Comparison of ENCODE assay signal across 20 mouse cellular contexts in the genomic region with DNA sequence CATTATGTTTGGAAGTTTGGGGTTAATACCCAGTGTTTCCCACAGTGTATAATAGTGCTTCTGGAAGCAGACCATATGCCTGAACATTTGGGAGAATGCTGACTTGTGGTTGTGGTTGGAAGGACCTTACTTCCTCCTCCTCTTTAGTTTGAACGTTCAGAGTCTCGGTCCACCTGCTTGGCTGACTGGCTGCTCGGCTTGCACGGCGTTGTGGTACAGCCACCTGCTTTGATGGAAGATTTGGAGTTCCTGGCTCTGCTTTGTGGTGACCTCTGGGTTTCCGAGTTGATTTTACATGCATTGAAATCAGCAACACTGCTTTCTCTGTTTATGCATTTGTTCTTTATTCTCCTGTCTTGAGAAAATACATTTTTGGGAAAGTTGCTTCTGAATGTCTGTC.
DNase-seq lines count a peak whose midpoint lies in the region; ATAC-seq lines count a peak whose summit lies in the region.
"Had no signal": no experiment of that assay in that cellular context is flagged by ENCODE, and none has a peak within 500 bp of the region (broad histone marks: within the 10 kb centered on the region; RNA-seq: fewer than 3 reads in every experiment).

No protein-coding gene starts in this region.

- no peak overlapping the region for H3K4me3 ChIP-seq in embryonic facial prominence, embryonic 13.5 days
- H3K4me3 ChIP-seq in embryonic facial prominence, embryonic 10.5 days, result no peak overlapping the region
- H3K4me3 ChIP-seq in midbrain, embryonic 16.5 days (ENCODE audit: low read depth, low read length), result no peak overlapping the region
- H3K4me3 ChIP-seq: heart, embryonic 13.5 days; hindbrain, embryonic 15.5 days; intestine, embryonic 15.5 days; midbrain, embryonic 15.5 days had no signal

- peaks cover 38% of the 10 kb centered on the region for H3K4me1 ChIP-seq in embryonic facial prominence, embryonic 13.5 days
- peaks cover 27% of the 10 kb centered on the region for H3K4me1 ChIP-seq in embryonic facial prominence, embryonic 10.5 days
- H3K4me1 ChIP-seq in midbrain, embryonic 16.5 days (ENCODE audit: control insufficient read depth, insufficient read depth, low read length), result peaks cover 40% of the 10 kb centered on the region

- no peak overlapping the region for H3K27ac ChIP-seq in embryonic facial prominence, embryonic 13.5 days
- no peak overlapping the region for H3K27ac ChIP-seq in embryonic facial prominence, embryonic 10.5 days (replicated peaks)
- H3K27ac ChIP-seq in midbrain, embryonic 16.5 days (ENCODE audit: low read length), result no peak overlapping the region
- H3K27ac ChIP-seq: heart, embryonic 13.5 days; intestine, embryonic 15.5 days; midbrain, embryonic 15.5 days had no signal

- 0 out of 2 replicates have a peak overlapping the region, but pooled peaks have one; percentile 16 for H3K9ac ChIP-seq in embryonic facial prominence, embryonic 13.5 days
- no peak overlapping the region for H3K9ac ChIP-seq in midbrain, embryonic 16.5 days (ENCODE audit: low read depth, low read length)
- H3K9ac ChIP-seq: hindbrain, embryonic 15.5 days; intestine, embryonic 15.5 days; liver, postnatal 0 days; midbrain, embryonic 15.5 days had no signal

- H3K9me3 ChIP-seq in embryonic facial prominence, embryonic 13.5 days, result no peaks in the 10 kb centered on the region
- no peaks in the 10 kb centered on the region for H3K9me3 ChIP-seq in embryonic facial prominence, embryonic 10.5 days
- H3K9me3 ChIP-seq in midbrain, embryonic 16.5 days (replicated peaks; ENCODE audit: control insufficient read depth, low read length, poor library complexity, severe bottlenecking), result no peaks in the 10 kb centered on the region
- H3K9me3 ChIP-seq: heart, embryonic 13.5 days; hindbrain, embryonic 15.5 days; intestine, embryonic 15.5 days; midbrain, embryonic 15.5 days had no signal

- H3K36me3 ChIP-seq in embryonic facial prominence, embryonic 13.5 days, result no peaks in the 10 kb centered on the region; the same call in 1 of the 2 replicates
- peaks cover 24% of the 10 kb centered on the region for H3K36me3 ChIP-seq in embryonic facial prominence, embryonic 10.5 days (replicated peaks)
- no peaks in the 10 kb centered on the region for H3K36me3 ChIP-seq in midbrain, embryonic 16.5 days (ENCODE audit: control insufficient read depth, insufficient read depth, low read length)
- H3K36me3 ChIP-seq: heart, embryonic 13.5 days; hindbrain, embryonic 15.5 days; intestine, embryonic 15.5 days; midbrain, embryonic 15.5 days had no signal

- no peaks in the 10 kb centered on the region for H3K27me3 ChIP-seq in embryonic facial prominence, embryonic 13.5 days
- no peaks in the 10 kb centered on the region for H3K27me3 ChIP-seq in embryonic facial prominence, embryonic 10.5 days (replicated peaks; ENCODE audit: low read depth, poor library complexity, severe bottlenecking)
- no peaks in the 10 kb centered on the region for H3K27me3 ChIP-seq in midbrain, embryonic 16.5 days (ENCODE audit: control insufficient read depth, insufficient read depth, low read depth, low read length)
- H3K27me3 ChIP-seq: heart, embryonic 13.5 days; hindbrain, embryonic 15.5 days; intestine, embryonic 15.5 days; midbrain, embryonic 15.5 days had no signal

- H3K4me2 ChIP-seq in embryonic facial prominence, embryonic 13.5 days, result no peak overlapping the region
- no peak overlapping the region for H3K4me2 ChIP-seq in midbrain, embryonic 16.5 days (ENCODE audit: low read length)
- H3K4me2 ChIP-seq: heart, embryonic 13.5 days; intestine, embryonic 15.5 days had no signal

- 84% methylated on average over 6 of the region's 6 CpGs for WGBS in embryonic facial prominence, embryonic 13.5 days
- 92% methylated on average over 6 of the region's 6 CpGs for WGBS in embryonic facial prominence, embryonic 10.5 days
- WGBS in midbrain, embryonic 16.5 days, result 94% methylated on average over 6 of the region's 6 CpGs

- peak; percentile 8 for DNase-seq in CD4-positive, CD25-positive, alpha-beta regulatory T cell, adult 2 months (ENCODE audit: low read depth, low spot score)
- DNase-seq in embryonic facial prominence, embryonic 10.5 days (ENCODE audit: low spot score), result no peak
- peak; percentile 3 for DNase-seq in thymus, postnatal 0 days (ENCODE audit: low spot score)
- DNase-seq in thymus, postnatal 10 days (ENCODE audit: low spot score in 2 of 2), result no peak
- peak; percentile 28 for DNase-seq in naive thymus-derived CD4-positive, alpha-beta T cell, adult 2 months (ENCODE audit: low read depth)
- DNase-seq: heart, adult 11 months; kidney, postnatal 4 days; layer of hippocampus, postnatal 36 days; left cerebral cortex, postnatal 4 days; liver; liver, postnatal 0 days; lung, postnatal 10 days; right cerebral cortex, postnatal 4 days had no signal

- ATAC-seq in CD4-positive, CD25-positive, alpha-beta regulatory T cell, adult 4 months, result no peak
- ATAC-seq in embryonic facial prominence, embryonic 13.5 days (ENCODE audit: insufficient number of reproducible peaks, insufficient read depth, low FRiP score, low TSS enrichment, low read depth), result no peak
- no peak for ATAC-seq in midbrain, embryonic 16.5 days
- ATAC-seq: intestine, embryonic 15.5 days; liver, postnatal 0 days; midbrain, embryonic 15.5 days had no signal

Comparison
In these comparisons a context has a peak if more than half of its experiments do, and no peak if none do; other contexts are left out.
1. DNase-seq: peak in CD4-positive, CD25-positive, alpha-beta regulatory T cell, adult 2 months (single experiment), thymus, postnatal 0 days (single experiment) and naive thymus-derived CD4-positive, alpha-beta T cell, adult 2 months (single experiment); none in embryonic facial prominence, embryonic 10.5 days (single experiment) and thymus, postnatal 10 days (0 of 2).